Mouse (Mus musculus) kidney, postnatal 0 days (tissue): ENCODE results near the gene Ankrd55. TPM values are rescaled to one million over a fixed set of nuclear protein-coding genes. Genes with fewer than 3 reads are reported as not detected.

Source experiments
- ATAC-seq: fragments of 200-750 bp; cut with Nextera tagmentation; replicated peaks from 2 replicates; pipeline ENCODE4 v1.8.0; 2017; ENCODE audit warnings: low read depth, moderate number of reproducible peaks, moderate TSS enrichment, moderate library complexity; ENCODE audit not compliant: low FRiP score
- DNase-seq: peaks from one replicate; pipeline ENCODE4 v3.0.0-alpha.2; 2016; ENCODE audit warnings: low spot score
- H3K27ac ChIP-seq: fragments of 300-500 bp; sonication (generic); 2 replicates; pipeline ENCODE4 v1.5.1; 2014; ENCODE audit warnings: mild to moderate bottlenecking
- H3K27me3 ChIP-seq: fragments of 300-500 bp; sonication (generic); 2 replicates; pipeline ENCODE4 v1.6.1; 2014; ENCODE audit warnings: low read length, mixed read lengths; ENCODE audit not compliant: insufficient read depth
- H3K36me3 ChIP-seq: fragments of 300-500 bp; sonication (generic); 2 replicates; pipeline ENCODE4 v1.6.1; 2014; ENCODE audit warnings: low read length, mixed read lengths; ENCODE audit not compliant: insufficient read depth
- H3K4me1 ChIP-seq: fragments of 300-500 bp; sonication (generic); replicated peaks from 2 replicates; pipeline ENCODE4 v1.6.1; 2014; ENCODE audit warnings: antibody characterized with exemption, low read length, mixed read lengths; ENCODE audit not compliant: insufficient read depth
- H3K4me2 ChIP-seq: fragments of 300-500 bp; sonication (generic); 2 replicates; pipeline ENCODE4 v1.6.1; 2014; ENCODE audit warnings: mild to moderate bottlenecking, low read length, moderate library complexity, mixed read lengths
- H3K4me3 ChIP-seq: fragments of 300-500 bp; sonication (generic); replicated peaks from 2 replicates; pipeline ENCODE4 v1.5.1; 2014; ENCODE audit warnings: low read depth, low read length
- H3K9ac ChIP-seq: fragments of 300-500 bp; sonication (generic); 2 replicates; pipeline ENCODE4 v1.6.1; 2014; ENCODE audit warnings: low read depth, low read length
- H3K9me3 ChIP-seq: fragments of 300-500 bp; sonication (generic); replicated peaks from 2 replicates; pipeline ENCODE4 v1.6.1; 2016; ENCODE audit warnings: low read length, inconsistent platforms, mixed read lengths
- CTCF ChIP-seq: IDR thresholded peaks from 2 replicates; pipeline ENCODE4 v1.5.1; 2016; ENCODE audit warnings: antibody characterized with exemption, low read depth, mild to moderate bottlenecking, moderate library complexity
- WGBS: fragments of 180-500 bp; shearing (Covaris S2); extraction: QIAGEN DNeasy Blood & Tissue Kit; methylation state at CpG from one replicate; pipeline ENCODE4 v1.1.7; 2014; 5-methylcytosine and 5-hydroxymethylcytosine counted together
- polyA plus RNA-seq: library from polyadenylated mRNA; unstranded; fragments of >200 nt; fragmentation: Nextera tagmentation; extraction: Ambion mirVana; gene quantifications from 2 replicates; pipeline ENCODE4 v1.2.1, GENCODE M21; 2015

The Ankrd55 gene
- polyA plus RNA-seq, 1 experiment from 2014 or later, result 0.30 TPM

DNA sequence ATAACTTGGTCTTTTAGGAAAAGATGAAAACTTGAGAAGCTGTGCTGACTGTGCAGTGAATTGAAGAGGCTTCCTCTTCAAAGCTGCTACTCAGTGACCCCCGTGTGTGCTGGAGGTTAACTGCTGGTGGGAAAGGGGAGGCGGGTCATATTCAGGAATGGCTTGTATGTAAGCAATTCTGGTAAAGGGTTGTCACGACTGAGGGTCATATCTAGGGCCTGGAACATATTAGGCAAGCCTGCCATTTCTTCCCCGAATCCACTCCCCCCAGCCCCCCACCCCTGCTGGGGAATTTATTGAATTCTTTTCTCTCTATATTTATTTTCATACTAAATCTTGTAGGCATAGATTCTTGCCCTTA, 128.9 kb downstream of the Ankrd55 start:
- no peak for TF ChIP-seq CTCF
- Histone ChIP-seq H3K9me3 (no peaks in the 10 kb centered on the region), H3K36me3 (no peaks in the 10 kb centered on the region), H3K4me3 (no peak overlapping the region), H3K4me2 (no peak overlapping the region), H3K27me3 (no peaks in the 10 kb centered on the region), H3K9ac (no peak overlapping the region), H3K4me1 (0 out of 2 replicates have a peak, but pooled peaks cover 4% of the 10 kb centered on the region), H3K27ac (peak overlapping the region; percentile 43)
- DNase-seq (peak; percentile 64), ATAC-seq (no peak)
- WGBS, result 41% methylated on average over 4 of the region's 4 CpGs

- no peak overlapping the region for H3K27ac ChIP-seq
- no peaks in the 10 kb centered on the region for H3K9me3 ChIP-seq
- no peak for TF ChIP-seq CTCF
- no peaks in the 10 kb centered on the region for H3K27me3 ChIP-seq
- 0 out of 2 replicates have a peak, but pooled peaks cover 4% of the 10 kb centered on the region for H3K4me1 ChIP-seq
- ATAC-seq (no peak), DNase-seq (no peak)
- no peak overlapping the region for H3K4me2 ChIP-seq
- 74% methylated on average over 2 of the region's 2 CpGs for WGBS
- H3K36me3 ChIP-seq, result no peaks in the 10 kb centered on the region
- H3K9ac ChIP-seq, result no peak overlapping the region
- H3K4me3 ChIP-seq, result no peak overlapping the region
These were observed 129.7 kb downstream of the Ankrd55 start for GRCm38 (mm10) chr13:112417861-112418423.

DNA sequence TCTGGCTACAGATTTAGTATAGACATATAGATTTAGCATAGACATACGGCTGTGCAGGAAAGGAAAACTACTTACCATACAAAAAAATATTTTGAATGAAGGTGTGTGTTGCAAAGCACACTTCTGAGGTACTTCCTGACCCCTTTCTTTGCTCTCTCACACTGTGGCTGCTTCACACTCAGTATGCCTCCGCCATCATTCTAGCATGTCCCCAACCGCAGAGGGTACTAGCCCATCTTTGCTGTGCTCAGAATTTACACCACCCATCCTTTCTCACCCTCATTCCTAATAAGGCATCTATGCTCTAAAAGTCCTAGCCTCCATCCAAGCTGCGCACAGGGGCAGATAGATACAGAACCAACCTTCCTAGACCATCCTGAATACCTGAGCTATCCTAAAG, 130.3 kb downstream of the Ankrd55 start:
- Histone ChIP-seq H3K4me2 (no peak overlapping the region), H3K27ac (no peak overlapping the region), H3K4me3 (no peak overlapping the region), H3K36me3 (no peaks in the 10 kb centered on the region), H3K9ac (no peak overlapping the region), H3K9me3 (no peaks in the 10 kb centered on the region), H3K27me3 (no peaks in the 10 kb centered on the region), H3K4me1 (0 out of 2 replicates have a peak, but pooled peaks cover 4% of the 10 kb centered on the region)
- DNase-seq (no peak), ATAC-seq (no peak)
- TF ChIP-seq CTCF, result no peak
- WGBS, result 94% methylated on average over 4 of the region's 4 CpGs

DNA sequence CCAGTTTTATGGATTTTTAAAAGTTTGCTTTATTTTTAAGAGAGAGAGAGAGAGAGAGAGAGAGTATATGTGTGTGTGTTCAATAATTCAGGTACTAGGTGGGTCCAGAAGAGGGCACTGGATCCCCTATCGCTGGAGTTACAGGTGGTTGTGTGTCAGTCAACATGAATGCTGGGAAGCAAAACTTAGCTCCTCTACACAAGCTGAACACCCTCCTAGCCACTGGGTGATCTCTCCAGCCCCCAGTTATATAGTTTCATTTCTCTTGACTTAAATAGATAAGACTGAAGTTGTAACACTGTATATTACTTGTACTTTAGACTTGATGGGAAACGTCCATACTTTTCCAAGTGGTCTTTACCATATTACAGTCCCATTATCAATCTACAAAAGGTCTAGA, 136.0 kb downstream of the Ankrd55 start:
- no peak overlapping the region for H3K4me2 ChIP-seq
- no peaks in the 10 kb centered on the region for H3K4me1 ChIP-seq
- H3K4me3 ChIP-seq, result no peak overlapping the region
- no peak for ATAC-seq
- H3K27me3 ChIP-seq, result no peaks in the 10 kb centered on the region
- no peaks in the 10 kb centered on the region for H3K36me3 ChIP-seq
- H3K9ac ChIP-seq, result no peak overlapping the region
- H3K9me3 ChIP-seq, result no peaks in the 10 kb centered on the region
- 89% methylated on average over 2 of the region's 2 CpGs for WGBS
- no peak for TF ChIP-seq CTCF
- no peak overlapping the region for H3K27ac ChIP-seq
- DNase-seq, result no peak

GRCm38 (mm10) chr13:112424635-112425034, 136.4 kb downstream of the Ankrd55 start:
- Histone ChIP-seq H3K4me1 (no peaks in the 10 kb centered on the region), H3K4me3 (no peak overlapping the region), H3K27me3 (no peaks in the 10 kb centered on the region), H3K9ac (no peak overlapping the region), H3K27ac (no peak overlapping the region), H3K9me3 (no peaks in the 10 kb centered on the region), H3K36me3 (no peaks in the 10 kb centered on the region), H3K4me2 (no peak overlapping the region)
- WGBS, result 83% methylated on average over 7 of the region's 7 CpGs
- TF ChIP-seq CTCF, result no peak
- DNase-seq, result no peak
- ATAC-seq, result no peak

GRCm38 (mm10) chr13:112425181-112425654, 137.0 kb downstream of the Ankrd55 start:
- no peak for ATAC-seq
- no peak for TF ChIP-seq CTCF
- no peaks in the 10 kb centered on the region for H3K36me3 ChIP-seq
- no peak overlapping the region for H3K9ac ChIP-seq
- H3K4me2 ChIP-seq, result no peak overlapping the region
- no peak overlapping the region for H3K4me3 ChIP-seq
- H3K4me1 ChIP-seq, result no peaks in the 10 kb centered on the region
- WGBS, result 72% methylated on average over 8 of the region's 8 CpGs
- H3K9me3 ChIP-seq, result no peaks in the 10 kb centered on the region
- H3K27me3 ChIP-seq, result no peaks in the 10 kb centered on the region
- no peak overlapping the region for H3K27ac ChIP-seq
- no peak for DNase-seq
